In the genomic region with DNA sequence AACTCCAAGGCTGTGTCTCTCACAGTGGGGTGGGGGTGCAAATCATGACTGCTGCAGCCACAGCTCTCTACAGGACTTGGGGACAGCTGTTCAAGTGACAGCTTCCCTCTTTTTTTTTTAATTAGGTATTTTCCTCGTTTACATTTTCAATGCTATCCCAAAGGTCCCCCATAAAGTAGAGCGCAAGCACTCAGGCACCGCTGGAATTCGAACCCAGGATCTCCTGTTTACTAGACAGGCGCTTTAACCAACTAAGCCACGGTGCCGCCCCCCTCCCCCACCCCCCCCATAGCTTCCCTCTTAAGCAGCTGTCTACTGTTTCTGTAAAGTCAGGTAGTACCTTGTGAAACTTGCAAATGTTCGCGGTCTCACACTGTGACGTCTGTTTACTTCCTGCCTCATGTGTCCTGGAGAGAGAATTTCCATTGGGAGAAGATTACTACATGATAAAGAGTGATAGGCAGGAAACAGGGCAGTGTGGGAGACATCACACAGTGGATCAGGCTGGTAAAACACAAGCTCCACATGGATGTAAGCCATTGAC, we compare ENCODE assay signal across 12 mouse cellular contexts.
A peak's percentile ranks its signal among the peaks of the same experiment; 100 is the strongest.
DNase-seq lines count a peak whose midpoint lies in the region; ATAC-seq lines count a peak whose summit lies in the region.
"Had no signal": no experiment of that assay in that cellular context is flagged by ENCODE, and none has a peak within 500 bp of the region (broad histone marks: within the 10 kb centered on the region; RNA-seq: fewer than 3 reads in every experiment).

No protein-coding gene starts in this region.

- H3K4me3 ChIP-seq in hindbrain, embryonic 10.5 days = no peak overlapping the region
- H3K4me3 ChIP-seq: midbrain, embryonic 12.5 days; neural tube, embryonic 12.5 days had no signal

- 78% methylated on average over 10 of the region's 10 CpGs for WGBS in hindbrain, embryonic 10.5 days

- no peaks in the 10 kb centered on the region for H3K4me1 ChIP-seq in hindbrain, embryonic 10.5 days (replicated peaks)
- H3K4me1 ChIP-seq: midbrain, embryonic 12.5 days; neural tube, embryonic 12.5 days had no signal

- H3K36me3 ChIP-seq in hindbrain, embryonic 10.5 days = no peaks in the 10 kb centered on the region
- H3K36me3 ChIP-seq: midbrain, embryonic 12.5 days; neural tube, embryonic 12.5 days had no signal

- peak; percentile 7 for DNase-seq in cerebellum, adult 9-10 months
- DNase-seq in left cerebral cortex, postnatal 4 days = peak; percentile 47
- DNase-seq in left cerebral cortex, postnatal 25 days (ENCODE audit: low spot score in 2 of 2) = no peak
- peak; percentile 20 to 26 for DNase-seq in B cell, adult 2 months
- DNase-seq in cerebellum, postnatal 10 days = peak; percentile 59 to 68
- no peak for DNase-seq in ovary, adult 18-20 months (ENCODE audit: low spot score)
- no peak for DNase-seq in hindbrain, embryonic 10.5 days (ENCODE audit: low spot score)
- DNase-seq: liver, postnatal 0 days had no signal

- intact Hi-C loops in left cerebral cortex, postnatal 4 days (cut with DNase I) = no loop called here
- intact Hi-C loops in left cerebral cortex, postnatal 25 days (cut with DNase I) = no loop called here

- no peaks in the 10 kb centered on the region for H3K27me3 ChIP-seq in hindbrain, embryonic 10.5 days (ENCODE audit: insufficient read depth, poor library complexity, severe bottlenecking)
- H3K27me3 ChIP-seq: midbrain, embryonic 12.5 days; neural tube, embryonic 12.5 days had no signal

- ATAC-seq in cerebellum, adult (ENCODE audit: insufficient number of reproducible peaks, low FRiP score, low TSS enrichment) = no peak
- ATAC-seq: hindbrain, embryonic 16.5 days; liver, postnatal 0 days had no signal

- H3K9me3 ChIP-seq in hindbrain, embryonic 10.5 days = no peaks in the 10 kb centered on the region
- H3K9me3 ChIP-seq: midbrain, embryonic 12.5 days; neural tube, embryonic 12.5 days had no signal

- no peak overlapping the region for H3K27ac ChIP-seq in hindbrain, embryonic 10.5 days
- H3K27ac ChIP-seq: midbrain, embryonic 12.5 days; neural tube, embryonic 12.5 days had no signal

Comparison
In these comparisons a context has a peak if more than half of its experiments do, and no peak if none do; other contexts are left out.
1. DNase-seq: peak in cerebellum, adult 9-10 months (single experiment), left cerebral cortex, postnatal 4 days (single experiment), B cell, adult 2 months (2 of 2) and cerebellum, postnatal 10 days (2 of 2); none in left cerebral cortex, postnatal 25 days (0 of 2), ovary, adult 18-20 months (single experiment) and hindbrain, embryonic 10.5 days (single experiment).